ENCODE assay signal across 18 mouse cellular contexts in the genomic region with DNA sequence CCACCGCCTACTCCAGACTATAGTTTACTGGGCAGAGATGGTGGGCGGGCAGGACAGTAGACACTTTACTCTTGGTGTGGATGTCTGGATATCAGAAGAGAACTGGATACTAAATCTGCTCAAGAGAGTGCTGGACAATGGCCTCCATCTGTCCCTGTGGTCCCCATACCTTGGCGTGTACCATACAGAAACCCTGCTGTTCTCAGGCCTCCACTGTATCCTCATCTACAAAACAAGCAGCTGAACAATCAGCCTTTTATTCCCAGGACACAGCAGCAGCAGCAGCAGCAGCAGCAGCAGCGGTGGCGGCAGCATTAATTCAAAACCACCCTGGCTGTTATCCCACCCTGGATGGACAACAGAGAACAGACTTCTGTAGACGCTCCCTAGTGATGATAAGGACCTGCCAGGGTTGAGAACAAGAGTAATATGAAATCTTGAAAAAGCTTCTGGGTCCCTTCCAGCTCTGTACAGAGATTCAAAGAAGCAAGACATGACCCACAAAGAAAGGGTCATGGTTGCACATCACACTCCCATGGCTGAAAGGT.
DNase-seq lines count a peak whose midpoint lies in the region; ATAC-seq and TF ChIP-seq lines count a peak whose summit lies in the region.
"Had no signal": no experiment of that assay in that cellular context is flagged by ENCODE, and none has a peak within 500 bp of the region (broad histone marks: within the 10 kb centered on the region; RNA-seq: fewer than 3 reads in every experiment).

No protein-coding gene starts in this region.

- no peak overlapping the region for H3K4me3 ChIP-seq in hindbrain, embryonic 16.5 days (ENCODE audit: low read length)
- H3K4me3 ChIP-seq in hindbrain, postnatal 0 days (ENCODE audit: low read length), result no peak overlapping the region
- H3K4me3 ChIP-seq: embryonic facial prominence, embryonic 13.5 days; limb, embryonic 13.5 days; liver, embryonic 15.5 days had no signal

- ATAC-seq in hindbrain, embryonic 16.5 days, result peak; percentile 30; the same call in 1 of the 2 replicates
- ATAC-seq in hindbrain, postnatal 0 days, result no peak
- ATAC-seq: midbrain, embryonic 16.5 days had no signal

- no peaks in the 10 kb centered on the region for H3K36me3 ChIP-seq in hindbrain, embryonic 16.5 days (ENCODE audit: control insufficient read depth, insufficient read depth, low read length)
- H3K36me3 ChIP-seq in hindbrain, postnatal 0 days (ENCODE audit: insufficient read depth, low read length), result no peaks in the 10 kb centered on the region
- H3K36me3 ChIP-seq: embryonic facial prominence, embryonic 13.5 days; limb, embryonic 13.5 days; liver, embryonic 15.5 days had no signal

- TF ChIP-seq CTCF in hindbrain, postnatal 0 days (IDR thresholded peaks at IDR 0.05; ENCODE audit: low read depth), result no peak

- no peaks in the 10 kb centered on the region for H3K9me3 ChIP-seq in hindbrain, embryonic 16.5 days (ENCODE audit: control insufficient read depth, low read length)
- H3K9me3 ChIP-seq in hindbrain, postnatal 0 days (ENCODE audit: low read length), result no peaks in the 10 kb centered on the region
- H3K9me3 ChIP-seq: embryonic facial prominence, embryonic 13.5 days; limb, embryonic 13.5 days; liver, embryonic 15.5 days had no signal

- H3K4me1 ChIP-seq in hindbrain, embryonic 16.5 days (ENCODE audit: control insufficient read depth, insufficient read depth, low read depth, low read length), result peaks cover 7% of the 10 kb centered on the region
- no peaks in the 10 kb centered on the region; the same call in 1 of the 2 replicates for H3K4me1 ChIP-seq in hindbrain, postnatal 0 days (ENCODE audit: insufficient read depth, low read length)
- H3K4me1 ChIP-seq: embryonic facial prominence, embryonic 13.5 days; limb, embryonic 13.5 days; liver, embryonic 15.5 days had no signal

- no peaks in the 10 kb centered on the region for H3K27me3 ChIP-seq in hindbrain, embryonic 16.5 days (replicated peaks; ENCODE audit: control insufficient read depth, insufficient read depth, low read length)
- H3K27me3 ChIP-seq in hindbrain, postnatal 0 days (ENCODE audit: insufficient read depth, low read length), result no peaks in the 10 kb centered on the region
- H3K27me3 ChIP-seq: CH12.LX; embryonic facial prominence, embryonic 13.5 days; limb, embryonic 13.5 days; liver, embryonic 15.5 days had no signal

- WGBS in hindbrain, embryonic 16.5 days, result 45% methylated on average over 6 of the region's 6 CpGs
- WGBS in hindbrain, postnatal 0 days, result 43% methylated on average over 6 of the region's 6 CpGs

- no peak overlapping the region for H3K9ac ChIP-seq in hindbrain, embryonic 16.5 days (ENCODE audit: low read depth, low read length)
- H3K9ac ChIP-seq in hindbrain, postnatal 0 days (replicated peaks; ENCODE audit: low read length), result no peak overlapping the region
- H3K9ac ChIP-seq: embryonic facial prominence, embryonic 13.5 days; limb, embryonic 13.5 days; liver, embryonic 15.5 days had no signal

- H3K4me2 ChIP-seq in hindbrain, embryonic 16.5 days (ENCODE audit: low read length), result no peak overlapping the region
- no peak overlapping the region for H3K4me2 ChIP-seq in hindbrain, postnatal 0 days (ENCODE audit: low read depth, low read length)
- H3K4me2 ChIP-seq: embryonic facial prominence, embryonic 13.5 days; limb, embryonic 13.5 days; liver, embryonic 15.5 days had no signal

- peak; percentile 7 for DNase-seq in embryo, embryonic 11 days
- DNase-seq in embryo, embryonic 9.5 days (ENCODE audit: extremely low spot score), result no peak
- DNase-seq in hindbrain, postnatal 0 days (ENCODE audit: low spot score), result no peak
- DNase-seq in ovary, postnatal 14 days (ENCODE audit: low spot score), result peak; percentile 21
- no peak for DNase-seq in ovary, postnatal 10 days (ENCODE audit: low spot score)
- peak; percentile 9 for DNase-seq in lung, postnatal 14 days
- no peak for DNase-seq in thymus, postnatal 14 days
- DNase-seq: adrenal gland, adult 2 months; cerebellum, adult 11-12 months; cerebellum, postnatal 36 days; kidney, adult 2 months; kidney, postnatal 14 days had no signal

- H3K27ac ChIP-seq in hindbrain, embryonic 16.5 days (ENCODE audit: low read depth, low read length), result no peak overlapping the region
- H3K27ac ChIP-seq in hindbrain, postnatal 0 days, result no peak overlapping the region
- H3K27ac ChIP-seq: embryonic facial prominence, embryonic 13.5 days; limb, embryonic 13.5 days; liver, embryonic 15.5 days had no signal

Comparison
In these comparisons a context has a peak if more than half of its experiments do, and no peak if none do; other contexts are left out.
1. DNase-seq: peak in embryo, embryonic 11 days (single experiment), ovary, postnatal 14 days (single experiment) and lung, postnatal 14 days (single experiment); none in embryo, embryonic 9.5 days (single experiment), hindbrain, postnatal 0 days (single experiment), ovary, postnatal 10 days (single experiment) and thymus, postnatal 14 days (single experiment).